Mouse (Mus musculus): ENCODE results near the gene E2f2. TPM values are rescaled to one million over a fixed set of nuclear protein-coding genes. Genes with fewer than 3 reads are reported as not detected.
A peak's percentile ranks its signal among the peaks of the same experiment; 100 is the strongest.

The E2f2 gene
- polyA plus RNA-seq, 1 experiment from 2014 or later, result 2.3 TPM

DNA sequence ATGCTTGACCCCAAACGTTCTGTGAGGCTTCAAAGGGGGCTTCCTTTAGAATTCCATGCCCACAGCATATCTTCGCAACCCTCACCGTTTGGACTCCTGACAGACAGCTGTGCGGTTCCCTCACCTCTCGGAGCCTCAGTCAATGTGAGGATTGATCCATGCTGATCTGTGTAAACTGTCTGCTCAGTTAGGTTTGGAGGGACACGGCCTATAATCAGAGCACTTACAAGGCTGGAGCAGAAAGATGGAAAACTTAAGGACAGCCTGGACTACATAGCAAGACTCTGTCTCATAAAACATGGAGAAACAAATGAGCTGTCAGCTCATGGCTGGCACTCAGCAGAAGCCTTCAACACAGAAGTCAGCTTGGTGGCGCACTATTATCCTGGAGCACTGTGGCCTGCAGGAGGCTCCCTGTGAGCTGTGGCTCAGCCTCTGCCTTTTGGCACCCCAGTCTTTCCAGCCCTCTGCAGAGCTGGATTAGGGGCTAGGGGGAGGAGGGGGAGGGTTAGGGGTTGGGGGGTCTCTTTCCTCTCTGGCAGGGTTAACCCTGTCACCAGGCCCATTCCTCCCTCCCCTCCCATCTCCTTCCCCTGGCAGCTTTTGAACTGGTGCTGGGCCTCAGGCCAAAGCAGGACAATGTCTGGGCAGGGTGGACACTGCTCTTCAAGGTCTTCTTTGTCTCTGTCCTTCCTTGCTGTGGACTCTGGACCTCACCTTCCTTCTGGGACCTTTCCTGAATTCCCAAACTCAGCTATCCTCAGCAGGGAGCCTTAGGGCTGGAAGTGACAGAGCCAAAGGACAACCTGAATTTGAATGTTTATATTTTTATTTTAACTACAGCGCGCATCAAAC is 36.1 kb upstream of the E2f2 start:
- H3K4me2 ChIP-seq, result peak overlapping the region; percentile 67
- peak overlapping the region; percentile 85 for H3K27ac ChIP-seq
- H3K4me3 ChIP-seq, result no peak overlapping the region; the same call in 1 of the 2 replicates
- WGBS, result 26% methylated on average over 9 of the region's 9 CpGs
- 0 out of 2 replicates have a peak, but pooled peaks have one; percentile 25 for ATAC-seq (replicated peaks)
- H3K9ac ChIP-seq, result no peak overlapping the region
- no peaks in the 10 kb centered on the region for H3K27me3 ChIP-seq (replicated peaks)
- H3K36me3 ChIP-seq (replicated peaks), result no peaks in the 10 kb centered on the region
- H3K9me3 ChIP-seq, result no peaks in the 10 kb centered on the region
- H3K4me1 ChIP-seq, result peaks cover 50% of the 10 kb centered on the region

GRCm38 (mm10) chr4:136139326-136140110 is 32.7 kb upstream of the E2f2 start:
- peak overlapping the region; percentile 77 for H3K27ac ChIP-seq
- H3K27me3 ChIP-seq (replicated peaks), result 0 out of 2 replicates have a peak, but pooled peaks cover 2% of the 10 kb centered on the region
- ATAC-seq (replicated peaks), result no peak
- 51% methylated on average over 17 of the region's 17 CpGs for WGBS
- no peak overlapping the region for H3K4me3 ChIP-seq
- H3K4me1 ChIP-seq, result peaks cover 66% of the 10 kb centered on the region
- H3K4me2 ChIP-seq, result peak overlapping the region; percentile 71
- no peaks in the 10 kb centered on the region for H3K9me3 ChIP-seq
- H3K36me3 ChIP-seq (replicated peaks), result no peaks in the 10 kb centered on the region
- no peak overlapping the region for H3K9ac ChIP-seq

- Histone ChIP-seq H3K9me3 (no peaks in the 10 kb centered on the region), H3K36me3 (replicated peaks) (no peaks in the 10 kb centered on the region), H3K4me1 (peaks cover 61% of the 10 kb centered on the region), H3K27me3 (replicated peaks) (0 out of 2 replicates have a peak, but pooled peaks cover 2% of the 10 kb centered on the region), H3K4me3 (peak overlapping the region; percentile 37), H3K27ac (peak overlapping the region; percentile 77), H3K9ac (peak overlapping the region; percentile 13; the same call in 1 of the 2 replicates), H3K4me2 (peak overlapping the region; percentile 71)
- WGBS, result 4% methylated on average over 31 of the region's 31 CpGs
- ATAC-seq (replicated peaks), result peak; percentile 77
Observed at GRCm38 (mm10) chr4:136140327-136141250, 31.6 kb upstream of the E2f2 start.

DNA sequence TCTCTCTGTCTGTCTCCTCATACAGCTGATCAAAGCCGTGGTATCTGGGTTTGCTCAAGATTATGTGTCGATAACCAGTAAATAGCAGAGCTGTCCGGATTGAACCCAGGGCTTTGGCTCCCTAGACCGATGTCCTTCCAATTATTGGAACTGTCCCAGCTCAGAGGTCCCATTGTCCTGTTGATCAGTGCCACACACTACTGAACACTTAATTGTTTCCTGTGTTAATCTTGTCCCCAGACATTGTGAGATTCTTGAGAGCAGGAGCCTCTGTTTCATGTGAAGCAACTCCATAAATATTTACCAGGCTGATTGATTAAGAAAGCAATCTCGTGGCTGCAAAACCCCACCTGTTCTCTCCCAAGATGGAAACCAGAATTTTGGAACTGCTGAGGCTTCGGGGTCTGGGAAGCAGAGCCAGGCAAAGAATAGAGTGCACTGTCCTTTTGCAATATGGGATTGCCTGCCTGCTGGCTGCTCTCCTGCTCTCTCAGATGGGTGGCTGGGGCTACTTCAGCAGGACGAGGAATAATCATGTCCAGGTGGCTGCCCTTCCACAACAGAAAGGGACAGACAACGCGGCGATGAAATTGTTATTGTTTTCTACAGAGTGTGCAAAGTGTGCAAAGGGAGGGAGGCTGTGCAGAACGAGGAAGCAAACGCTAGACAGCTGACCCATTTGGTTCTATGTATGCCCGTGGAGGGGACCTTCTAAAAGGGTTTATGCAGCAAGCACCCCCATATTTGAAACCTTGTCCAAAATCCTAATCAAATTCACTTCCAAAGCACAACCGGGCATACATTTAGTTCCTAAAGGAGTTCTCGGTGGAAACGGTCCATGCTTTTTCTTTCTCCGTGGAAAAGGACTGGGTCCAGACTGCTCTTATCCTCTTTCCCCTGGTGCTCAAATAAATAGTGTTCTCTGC is 29.7 kb upstream of the E2f2 start:
- Histone ChIP-seq H3K4me1 (peaks cover 61% of the 10 kb centered on the region), H3K9me3 (no peaks in the 10 kb centered on the region), H3K9ac (no peak overlapping the region), H3K4me3 (peak overlapping the region; percentile 48; the same call in 1 of the 2 replicates), H3K4me2 (peak overlapping the region; percentile 79), H3K27me3 (replicated peaks) (0 out of 2 replicates have a peak, but pooled peaks cover 6% of the 10 kb centered on the region), H3K36me3 (replicated peaks) (no peaks in the 10 kb centered on the region), H3K27ac (peak overlapping the region; percentile 62; the same call in 1 of the 2 replicates)
- 5% methylated on average over 17 of the region's 17 CpGs for WGBS
- ATAC-seq (replicated peaks), result no peak

DNA sequence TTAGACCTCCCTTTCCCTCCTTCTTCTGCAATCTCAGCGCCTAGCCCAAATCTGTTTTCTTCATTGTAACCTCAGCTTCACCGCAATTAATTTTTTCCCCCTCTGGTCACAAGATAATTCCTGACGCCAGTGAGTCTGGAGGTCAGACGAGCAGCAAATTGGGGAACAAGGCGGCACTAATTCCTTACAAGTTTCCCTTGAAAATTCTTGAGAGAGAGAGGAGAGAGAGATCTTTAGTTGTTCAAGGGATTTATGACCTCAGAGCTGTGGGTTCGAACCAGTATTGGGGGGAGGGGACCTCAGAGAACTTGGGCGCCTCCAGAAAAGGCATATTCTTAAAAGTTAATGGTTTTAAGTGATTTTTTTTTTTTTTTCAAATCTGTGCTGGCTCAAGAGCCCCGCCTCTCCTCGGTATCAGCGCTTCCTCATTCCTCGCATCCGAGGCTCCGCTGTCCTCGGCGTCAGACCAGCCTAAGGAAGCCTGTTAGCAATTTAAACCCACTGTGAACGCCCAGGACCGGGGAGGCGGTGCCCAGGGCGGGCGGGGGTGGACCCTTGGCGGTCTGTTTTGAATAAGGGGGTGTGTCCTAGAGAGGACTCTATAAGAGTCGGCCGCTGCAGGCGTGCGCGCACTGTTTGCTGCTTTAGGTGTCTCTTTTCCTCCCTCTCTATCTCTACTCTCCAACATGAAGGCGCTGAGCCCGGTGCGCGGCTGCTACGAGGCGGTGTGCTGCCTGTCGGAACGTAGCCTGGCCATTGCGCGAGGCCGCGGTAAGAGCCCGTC is 28.8 kb upstream of the E2f2 start, which contains the start of gene Id3:
Id3 (plus strand) TSS at position 305 of the 784 bp plus-strand sequence.
- under 1% methylated on average over 39 of the region's 39 CpGs for WGBS
- peak within 1 kb of the TSS; percentile 48 for H3K4me3 ChIP-seq
- H3K4me2 ChIP-seq, result peak within 1 kb of the TSS; percentile 79
- peak; percentile 78 for ATAC-seq (replicated peaks)
- H3K27me3 ChIP-seq (replicated peaks), result 0 out of 2 replicates have a peak, but pooled peaks cover 6% of the 10 kb centered on the region
- peak within 1 kb of the TSS; percentile 49 for H3K9ac ChIP-seq
- H3K36me3 ChIP-seq (replicated peaks), result no peaks in the 10 kb centered on the region
- H3K27ac ChIP-seq, result peak within 1 kb of the TSS; percentile 62
- peaks cover 68% of the 10 kb centered on the region for H3K4me1 ChIP-seq
- no peaks in the 10 kb centered on the region for H3K9me3 ChIP-seq

DNA sequence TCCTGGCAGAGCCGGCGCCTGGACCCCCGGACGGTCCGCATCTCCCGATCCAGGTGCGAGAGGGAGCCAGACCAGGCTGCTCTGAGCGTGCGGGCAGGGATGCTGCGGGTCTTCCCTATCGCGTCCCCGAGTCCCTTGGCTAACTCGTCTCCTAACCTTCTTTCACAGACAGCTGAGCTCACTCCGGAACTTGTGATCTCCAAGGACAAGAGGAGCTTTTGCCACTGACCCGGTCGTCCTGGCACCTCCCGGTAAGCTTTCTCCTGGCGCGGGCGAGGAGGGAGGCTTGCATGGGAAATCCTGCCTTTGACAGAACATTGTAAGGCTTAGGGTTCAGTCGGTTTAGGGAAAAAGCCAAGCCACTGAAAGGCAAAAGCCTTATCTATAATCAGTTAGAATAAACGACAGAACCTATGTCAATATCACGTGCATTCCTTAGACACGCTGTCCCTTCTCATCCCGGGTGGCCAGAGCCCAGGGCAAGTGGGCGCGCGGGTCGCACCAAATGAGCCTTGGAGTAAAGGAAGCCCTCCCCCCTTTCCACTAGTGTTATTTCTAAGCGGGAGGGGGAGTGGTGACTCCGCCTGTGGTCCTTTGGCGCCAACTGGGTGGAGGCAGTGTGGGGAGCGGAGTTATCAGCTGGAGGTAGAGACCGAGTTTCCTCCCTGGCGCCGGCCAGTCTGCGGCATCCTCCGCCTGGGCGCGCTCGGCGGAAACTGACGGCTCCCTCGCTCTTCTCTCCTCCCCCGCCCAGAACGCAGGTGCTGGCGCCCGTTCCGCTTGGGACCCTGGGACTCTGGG is 27.9 kb upstream of the E2f2 start:
- ATAC-seq (replicated peaks), result peak; percentile 32
- under 1% methylated on average over 50 of the region's 50 CpGs for WGBS
- H3K27ac ChIP-seq, result peak overlapping the region; percentile 62
- H3K4me1 ChIP-seq, result peaks cover 69% of the 10 kb centered on the region
- H3K9me3 ChIP-seq, result no peaks in the 10 kb centered on the region
- H3K9ac ChIP-seq, result peak overlapping the region; percentile 49
- peak overlapping the region; percentile 79 for H3K4me2 ChIP-seq
- H3K27me3 ChIP-seq (replicated peaks), result 0 out of 2 replicates have a peak, but pooled peaks cover 6% of the 10 kb centered on the region
- H3K4me3 ChIP-seq, result peak overlapping the region; percentile 48
- H3K36me3 ChIP-seq (replicated peaks), result no peaks in the 10 kb centered on the region

DNA sequence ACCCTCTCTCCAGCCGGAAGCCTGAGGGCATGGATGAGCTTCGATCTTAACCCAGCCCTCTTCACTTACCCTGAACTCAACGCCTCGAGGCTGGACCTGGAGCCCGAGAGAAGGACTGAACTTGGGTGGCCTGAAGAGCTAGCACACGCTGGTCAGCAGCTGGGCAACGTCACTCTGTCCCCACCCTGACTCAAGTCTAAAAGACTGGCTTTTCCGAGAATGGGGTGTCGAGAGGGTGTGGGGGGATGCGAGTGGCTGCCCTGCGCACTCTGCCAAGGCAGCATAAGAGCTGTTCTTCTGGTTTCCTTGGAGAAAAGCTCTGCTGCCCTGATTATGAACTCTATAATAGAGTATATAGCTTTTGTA is 27.3 kb upstream of the E2f2 start:
- Histone ChIP-seq H3K9ac (peak overlapping the region; percentile 49), H3K4me3 (peak overlapping the region; percentile 48), H3K4me2 (peak overlapping the region; percentile 79), H3K27ac (peak overlapping the region; percentile 62), H3K9me3 (no peaks in the 10 kb centered on the region), H3K4me1 (peaks cover 64% of the 10 kb centered on the region), H3K27me3 (replicated peaks) (0 out of 2 replicates have a peak, but pooled peaks cover 6% of the 10 kb centered on the region), H3K36me3 (replicated peaks) (no peaks in the 10 kb centered on the region)
- ATAC-seq (replicated peaks), result no peak
- under 1% methylated on average over 11 of the region's 11 CpGs for WGBS

DNA sequence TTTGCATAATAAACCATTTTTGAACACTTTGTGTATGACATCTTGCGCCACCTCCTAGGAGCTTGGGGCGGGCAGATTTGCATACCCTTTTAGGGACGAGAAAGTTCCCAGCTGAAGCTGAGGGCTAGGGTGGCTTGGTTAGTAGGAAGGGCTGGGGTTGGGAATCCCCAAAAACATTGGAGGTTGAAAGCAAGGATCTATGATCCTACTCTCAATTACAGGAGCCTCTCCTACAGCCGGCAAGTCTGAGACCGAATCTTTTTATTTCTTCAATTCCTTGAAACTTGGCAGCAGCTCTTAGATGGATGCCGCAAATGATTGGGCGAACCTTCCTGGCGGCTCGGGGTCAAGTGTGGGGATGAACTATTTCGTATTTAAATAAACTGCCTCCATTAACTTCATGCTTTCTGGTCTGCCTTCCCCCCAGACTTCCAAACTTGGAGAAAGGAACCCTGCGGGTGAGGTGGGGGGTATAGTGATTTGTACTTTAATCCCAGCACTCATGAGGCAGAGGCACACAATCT is 26.8 kb upstream of the E2f2 start:
- Histone ChIP-seq H3K4me2 (peak overlapping the region; percentile 79), H3K27me3 (replicated peaks) (0 out of 2 replicates have a peak, but pooled peaks cover 6% of the 10 kb centered on the region)
- WGBS, result 7% methylated on average over 11 of the region's 11 CpGs

GRCm38 (mm10) chr4:136145991-136146711 is 26.0 kb upstream of the E2f2 start:
- Histone ChIP-seq H3K27me3 (replicated peaks) (0 out of 2 replicates have a peak, but pooled peaks cover 6% of the 10 kb centered on the region), H3K4me1 (peaks cover 52% of the 10 kb centered on the region), H3K36me3 (replicated peaks) (no peaks in the 10 kb centered on the region), H3K27ac (no peak overlapping the region), H3K9ac (no peak overlapping the region), H3K4me2 (peak overlapping the region; percentile 79), H3K4me3 (peak overlapping the region; percentile 48; the same call in 1 of the 2 replicates), H3K9me3 (no peaks in the 10 kb centered on the region)
- WGBS, result 17% methylated on average over 7 of the region's 7 CpGs
- no peak for ATAC-seq (replicated peaks)

More for the DNA sequence above, 26.8 kb upstream of the E2f2 start:
- no peak for ATAC-seq (replicated peaks)
- peak overlapping the region; percentile 48 for H3K4me3 ChIP-seq
- no peaks in the 10 kb centered on the region for H3K36me3 ChIP-seq (replicated peaks)
- H3K27ac ChIP-seq, result no peak overlapping the region
- H3K9me3 ChIP-seq, result no peaks in the 10 kb centered on the region
- no peak overlapping the region for H3K9ac ChIP-seq
- H3K4me1 ChIP-seq, result peaks cover 59% of the 10 kb centered on the region

Measured in midbrain, embryonic 15.5 days (tissue).